Mouse (Mus musculus): ENCODE results near the gene Rusc2.

Rusc2 gene

GRCm38 (mm10) chr4:43428946-43429345 lies 47.2 kb downstream of the Rusc2 start, which contains the start of gene Fam166b:
Gene Fam166b, minus strand, starts transcription at chr4:43429134.
- DNase-seq (ENCODE audit: inconsistent age in 2 of 2, low spot score in 1 of 2) = peak in 1 of 2 experiments; percentile 35

GRCm38 (mm10) chr4:43431690-43432089 lies 49.9 kb downstream of the Rusc2 start:
- DNase-seq (ENCODE audit: inconsistent age in 2 of 2, low spot score in 1 of 2) = peak; percentile 83 to 93

GRCm38 (mm10) chr4:43432832-43433231 lies 51.1 kb downstream of the Rusc2 start:
- peak in 1 of 2 experiments; percentile 16 for DNase-seq (ENCODE audit: inconsistent age in 2 of 2, low spot score in 1 of 2)

- peak in 1 of 2 experiments; percentile 40 for DNase-seq (ENCODE audit: inconsistent age in 2 of 2, low spot score in 1 of 2)
These were observed 59.9 kb downstream of the Rusc2 start, which contains the start of gene Tesk1 for GRCm38 (mm10) chr4:43441639-43442038. Gene Tesk1, plus strand, starts transcription at chr4:43441939.

GRCm38 (mm10) chr4:43442044-43442443 lies 60.3 kb downstream of the Rusc2 start:
- peak; percentile 100 for DNase-seq (ENCODE audit: inconsistent age in 2 of 2, low spot score in 1 of 2)

GRCm38 (mm10) chr4:43442456-43443361 lies 60.9 kb downstream of the Rusc2 start:
- peak; percentile 84 to 92 for DNase-seq (ENCODE audit: inconsistent age in 2 of 2, low spot score in 1 of 2)

GRCm38 (mm10) chr4:43443511-43443910 lies 61.7 kb downstream of the Rusc2 start:
- DNase-seq (ENCODE audit: inconsistent age in 2 of 2, low spot score in 1 of 2) = peak; percentile 60 to 80

- DNase-seq (ENCODE audit: inconsistent age in 2 of 2, low spot score in 1 of 2) = peak; percentile 51 to 73
These were observed 65.5 kb downstream of the Rusc2 start for GRCm38 (mm10) chr4:43447251-43447650.

GRCm38 (mm10) chr4:43448554-43448953 lies 66.8 kb downstream of the Rusc2 start:
- peak; percentile 54 to 85 for DNase-seq (ENCODE audit: inconsistent age in 2 of 2, low spot score in 1 of 2)

GRCm38 (mm10) chr4:43452315-43452714 lies 70.5 kb downstream of the Rusc2 start:
- DNase-seq (ENCODE audit: inconsistent age in 2 of 2, low spot score in 1 of 2) = no peak

- no peak for DNase-seq (ENCODE audit: inconsistent age in 2 of 2, low spot score in 1 of 2)
These were observed 71.6 kb downstream of the Rusc2 start for GRCm38 (mm10) chr4:43453413-43453812.

GRCm38 (mm10) chr4:43454041-43454836 lies 72.5 kb downstream of the Rusc2 start, which contains the start of gene Cd72:
Gene Cd72, minus strand, starts transcription at chr4:43454628.
- DNase-seq (ENCODE audit: inconsistent age in 2 of 2, low spot score in 1 of 2) = no peak

- DNase-seq (ENCODE audit: inconsistent age in 2 of 2, low spot score in 1 of 2) = no peak
These were observed 74.7 kb downstream of the Rusc2 start for GRCm38 (mm10) chr4:43456470-43456869.

- DNase-seq (ENCODE audit: inconsistent age in 2 of 2, low spot score in 1 of 2) = no peak
These were observed 75.3 kb downstream of the Rusc2 start for GRCm38 (mm10) chr4:43457124-43457523.

- DNase-seq (ENCODE audit: inconsistent age in 2 of 2, low spot score in 1 of 2) = no peak
These were observed 81.3 kb downstream of the Rusc2 start for GRCm38 (mm10) chr4:43463102-43463501.

- no peak for DNase-seq (ENCODE audit: inconsistent age in 2 of 2, low spot score in 1 of 2)
These were observed 84.2 kb downstream of the Rusc2 start for GRCm38 (mm10) chr4:43465935-43466334.

GRCm38 (mm10) chr4:43466872-43467271 lies 85.1 kb downstream of the Rusc2 start:
- DNase-seq (ENCODE audit: inconsistent age in 2 of 2, low spot score in 1 of 2) = no peak

- no peak for DNase-seq (ENCODE audit: inconsistent age in 2 of 2, low spot score in 1 of 2)
These were observed 88.5 kb downstream of the Rusc2 start for GRCm38 (mm10) chr4:43470301-43470700.

GRCm38 (mm10) chr4:43473636-43474035 lies 91.9 kb downstream of the Rusc2 start:
- DNase-seq (ENCODE audit: inconsistent age in 2 of 2, low spot score in 1 of 2) = no peak

GRCm38 (mm10) chr4:43476604-43477003 lies 94.8 kb downstream of the Rusc2 start:
- DNase-seq (ENCODE audit: inconsistent age in 2 of 2, low spot score in 1 of 2) = peak in 1 of 2 experiments; percentile 50
